Mouse (Mus musculus): Measurements from ENCODE around the gene Crtc1.

Crtc1 gene

GRCm38 (mm10) chr8:70351035-70351999 lies 88.1 kb downstream of the Crtc1 start:
- no peak for DNase-seq (ENCODE audit: low spot score in 2 of 2)

- DNase-seq (ENCODE audit: low spot score in 2 of 2): no peak
Measured at GRCm38 (mm10) chr8:70347860-70348420, 91.4 kb downstream of the Crtc1 start.

- no peak for DNase-seq (ENCODE audit: low spot score in 2 of 2)
Measured at GRCm38 (mm10) chr8:70347443-70347842, 91.9 kb downstream of the Crtc1 start.

DNA sequence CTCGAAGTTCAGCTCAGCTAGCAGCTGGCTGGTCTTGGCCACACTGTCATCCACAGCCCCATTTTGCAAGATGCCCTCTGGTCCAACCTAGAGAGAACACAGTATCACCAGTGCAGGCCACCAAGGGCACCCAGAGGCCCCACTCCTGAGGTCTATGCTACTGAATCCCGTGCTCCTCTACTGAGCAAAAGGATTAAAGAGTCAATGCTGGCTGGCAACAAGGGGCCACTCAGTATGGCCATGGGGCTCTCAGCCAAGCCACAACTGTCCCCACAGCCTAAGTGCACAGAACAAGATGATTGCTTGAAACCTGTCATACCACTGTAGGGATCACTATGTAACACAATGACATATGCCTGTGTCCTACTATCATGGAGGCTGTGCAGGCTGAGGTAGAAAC lies 95.1 kb downstream of the Crtc1 start:
- no peak for DNase-seq (ENCODE audit: low spot score in 2 of 2)

GRCm38 (mm10) chr8:70343696-70344095 lies 95.7 kb downstream of the Crtc1 start:
- DNase-seq (ENCODE audit: low spot score in 2 of 2): no peak

GRCm38 (mm10) chr8:70343076-70343475 lies 96.3 kb downstream of the Crtc1 start:
- DNase-seq (ENCODE audit: low spot score in 2 of 2): no peak

DNA sequence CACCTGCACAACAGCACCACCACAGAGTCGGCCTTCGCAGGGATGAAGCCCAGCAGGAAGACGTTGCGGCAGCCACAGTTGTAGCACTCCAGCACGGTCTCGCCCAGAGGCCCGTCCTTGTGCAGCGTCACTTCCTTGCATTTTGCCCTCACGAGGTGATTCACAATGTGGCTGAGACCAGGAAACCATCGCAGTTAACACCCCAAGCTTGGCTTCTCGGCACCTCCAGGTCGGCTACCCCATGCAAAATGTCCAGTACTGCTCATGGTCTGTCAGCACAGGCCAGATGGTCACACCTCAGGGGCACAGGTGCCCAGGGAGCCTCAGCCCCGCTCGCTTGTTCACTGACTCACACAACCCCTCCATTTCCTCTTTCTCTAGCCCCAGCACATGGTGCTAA lies 97.4 kb downstream of the Crtc1 start:
- DNase-seq (ENCODE audit: low spot score in 2 of 2): no peak

DNA sequence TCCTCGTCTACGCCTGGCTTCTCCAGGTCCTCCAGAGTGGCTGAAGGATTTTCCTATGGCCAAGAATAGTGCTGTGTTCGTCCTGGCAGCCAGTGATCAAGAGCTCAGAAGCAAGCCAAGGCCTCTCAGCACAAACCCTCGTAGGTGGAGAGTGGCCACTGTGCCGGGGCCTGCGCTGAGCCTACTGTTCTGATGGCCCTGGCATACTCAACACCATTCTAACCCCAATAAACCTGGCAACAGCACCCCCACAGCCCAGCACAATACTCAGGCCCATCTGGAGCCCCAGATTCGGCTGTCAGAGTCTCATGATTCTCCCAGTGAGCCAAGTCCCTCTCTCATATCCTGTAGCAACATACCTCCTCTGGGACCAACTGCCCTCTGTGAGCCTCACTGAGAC lies 98.7 kb downstream of the Crtc1 start:
- DNase-seq (ENCODE audit: low spot score in 2 of 2): no peak

DNA sequence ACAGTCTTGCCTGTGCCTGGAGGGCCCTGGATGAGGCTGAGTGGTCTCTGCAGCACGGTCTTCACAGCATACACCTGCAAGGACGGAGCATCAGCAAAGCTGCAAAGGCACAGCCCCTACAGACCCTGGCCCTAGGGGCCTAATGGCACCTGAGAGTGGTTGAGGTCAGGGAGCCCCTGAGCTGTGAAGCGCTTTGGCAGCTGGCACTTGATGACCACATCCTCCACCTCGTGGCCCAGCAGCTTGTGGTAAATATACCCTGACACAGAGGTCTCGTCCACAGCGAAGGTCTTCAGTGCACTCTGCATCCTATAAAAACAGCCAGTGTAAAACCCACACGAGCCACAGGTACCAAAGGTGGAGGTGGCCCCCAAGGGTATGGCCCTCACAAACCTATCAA lies 100.4 kb downstream of the Crtc1 start:
- no peak for DNase-seq (ENCODE audit: low spot score in 2 of 2)

GRCm38 (mm10) chr8:70332878-70333202 lies 106.5 kb downstream of the Crtc1 start:
- DNase-seq (ENCODE audit: low spot score in 2 of 2): no peak

Measured in urinary bladder, postnatal 36 days (tissue).